Mouse (Mus musculus) cerebellum, postnatal 4 days (tissue): ENCODE measurements around the gene Dtx2.

Experiments used
- DNase-seq, 2 experiments: peaks; one replicate each; pipeline ENCODE4 v3.0.0; 2022; ENCODE audit warnings: low spot score in 2 of 2, mixed read lengths in 1 of 2

Gene Dtx2

GRCm38 (mm10) chr5:135974365-135974764 lies 20.2 kb upstream of the Dtx2 start, which contains the start of gene Ssc4d:
TSS of gene Ssc4d (minus strand) at chr5:135974531.
- no peak for DNase-seq

GRCm38 (mm10) chr5:135975893-135976668 lies 18.5 kb upstream of the Dtx2 start:
- DNase-seq: no peak

GRCm38 (mm10) chr5:135979381-135979780 lies 15.2 kb upstream of the Dtx2 start:
- no peak for DNase-seq

GRCm38 (mm10) chr5:135979904-135980303 lies 14.7 kb upstream of the Dtx2 start, which contains the start of gene Zp3:
TSS of gene Zp3 (plus strand) at chr5:135980099.
- no peak for DNase-seq

GRCm38 (mm10) chr5:135982398-135982797 lies 12.2 kb upstream of the Dtx2 start:
- peak in 1 of 2 experiments; percentile 65 for DNase-seq

- DNase-seq: no peak
Measured at GRCm38 (mm10) chr5:135984546-135985044, 10.0 kb upstream of the Dtx2 start.

- DNase-seq: no peak
Measured at GRCm38 (mm10) chr5:135987248-135987647, 7.4 kb upstream of the Dtx2 start.

GRCm38 (mm10) chr5:135990601-135991000 lies 4.0 kb upstream of the Dtx2 start:
- no peak for DNase-seq

- DNase-seq: no peak
Measured at GRCm38 (mm10) chr5:135993381-135993965, 1.1 kb upstream of the Dtx2 start.

- no peak for DNase-seq
Measured at GRCm38 (mm10) chr5:135994335-135994724, 270 bp upstream of the Dtx2 start.

- DNase-seq: no peak
Measured at GRCm38 (mm10) chr5:135996162-135996561, 1.6 kb downstream of the Dtx2 start.

GRCm38 (mm10) chr5:136001222-136001621 lies 6.6 kb downstream of the Dtx2 start:
- no peak for DNase-seq

GRCm38 (mm10) chr5:136002325-136002724 lies 7.7 kb downstream of the Dtx2 start:
- DNase-seq: no peak

GRCm38 (mm10) chr5:136002751-136003151 lies 8.2 kb downstream of the Dtx2 start:
- no peak for DNase-seq

GRCm38 (mm10) chr5:136004537-136004936 lies 9.9 kb downstream of the Dtx2 start:
- DNase-seq: no peak

- DNase-seq: no peak
Measured at GRCm38 (mm10) chr5:136007745-136008144, 13.1 kb downstream of the Dtx2 start.

- DNase-seq: no peak
Measured at GRCm38 (mm10) chr5:136014877-136015276, 20.3 kb downstream of the Dtx2 start.

GRCm38 (mm10) chr5:136015586-136015985 lies 21.0 kb downstream of the Dtx2 start:
- DNase-seq: no peak

- peak in 1 of 2 experiments; percentile 32 for DNase-seq
Measured at GRCm38 (mm10) chr5:136016014-136016876, 21.6 kb downstream of the Dtx2 start.

GRCm38 (mm10) chr5:136017262-136017661 lies 22.7 kb downstream of the Dtx2 start:
- no peak for DNase-seq

- no peak for DNase-seq
Measured at GRCm38 (mm10) chr5:136018726-136019125, 24.1 kb downstream of the Dtx2 start.

- no peak for DNase-seq
Measured at GRCm38 (mm10) chr5:136019907-136020306, 25.3 kb downstream of the Dtx2 start.
